Mouse (Mus musculus): ENCODE measurements around the gene Mipep.

Gene Mipep

DNA sequence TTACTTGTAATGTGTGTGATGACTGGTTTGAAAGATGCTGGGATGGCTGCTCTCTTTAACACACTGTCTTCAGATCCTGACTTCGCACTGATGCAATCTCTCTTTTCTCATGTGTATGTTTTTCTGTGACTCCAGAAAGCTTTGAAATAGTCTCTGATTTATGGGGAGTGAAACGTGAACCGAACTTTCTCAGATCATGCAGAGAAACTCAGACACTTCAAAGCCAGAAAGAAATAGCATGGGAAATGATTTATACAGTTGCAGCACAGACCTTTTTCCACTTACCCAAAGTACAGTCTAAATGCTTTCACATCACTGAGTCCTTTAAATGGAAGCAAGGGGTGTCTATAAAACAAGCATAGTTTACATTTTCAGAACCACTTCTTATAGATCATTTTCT is 79.0 kb downstream of the Mipep start:
- no peak for DNase-seq (ENCODE audit: low read depth, low spot score)

DNA sequence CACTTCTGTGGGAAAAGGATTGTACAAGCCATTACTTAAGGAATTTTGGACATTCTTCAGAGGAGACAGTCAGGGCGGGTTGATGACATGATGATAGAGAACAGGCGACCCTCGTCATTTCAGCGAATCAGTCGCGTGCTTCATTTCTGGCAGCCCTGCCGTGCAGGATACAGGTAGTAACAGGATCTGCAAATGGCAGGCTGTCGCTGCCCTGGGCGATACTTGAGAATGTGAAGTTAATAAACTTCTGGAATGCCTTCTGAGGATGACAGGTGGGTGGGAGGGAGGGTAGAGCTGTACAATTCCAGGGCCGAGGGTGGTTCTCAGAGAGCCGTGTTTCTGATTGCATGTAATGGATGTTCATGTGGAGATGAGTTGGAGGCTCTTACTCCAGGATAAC is 82.0 kb downstream of the Mipep start:
- no peak for DNase-seq (ENCODE audit: low read depth, low spot score)

- no peak for DNase-seq (ENCODE audit: low read depth, low spot score)
Measured at GRCm38 (mm10) chr14:60868325-60868724, 84.0 kb downstream of the Mipep start.

DNA sequence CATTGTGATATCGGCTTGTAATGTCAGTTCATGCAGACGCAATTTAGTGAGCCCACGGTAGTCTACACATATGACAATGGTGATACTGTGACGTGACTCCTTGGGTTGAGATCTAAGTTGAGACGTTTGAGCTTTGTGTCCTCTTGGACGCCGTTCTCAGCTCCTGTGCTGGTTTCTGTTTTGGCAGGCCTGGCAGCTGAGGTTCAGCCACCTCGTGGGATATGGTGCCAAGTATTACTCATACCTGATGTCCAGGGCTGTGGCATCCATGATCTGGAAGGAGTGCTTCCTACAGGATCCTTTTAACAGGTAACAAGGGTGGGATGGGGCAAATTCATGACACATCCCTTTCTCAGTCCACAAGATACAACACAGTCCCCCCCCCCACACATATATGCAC is 87.5 kb downstream of the Mipep start:
- no peak for DNase-seq (ENCODE audit: low read depth, low spot score)

DNA sequence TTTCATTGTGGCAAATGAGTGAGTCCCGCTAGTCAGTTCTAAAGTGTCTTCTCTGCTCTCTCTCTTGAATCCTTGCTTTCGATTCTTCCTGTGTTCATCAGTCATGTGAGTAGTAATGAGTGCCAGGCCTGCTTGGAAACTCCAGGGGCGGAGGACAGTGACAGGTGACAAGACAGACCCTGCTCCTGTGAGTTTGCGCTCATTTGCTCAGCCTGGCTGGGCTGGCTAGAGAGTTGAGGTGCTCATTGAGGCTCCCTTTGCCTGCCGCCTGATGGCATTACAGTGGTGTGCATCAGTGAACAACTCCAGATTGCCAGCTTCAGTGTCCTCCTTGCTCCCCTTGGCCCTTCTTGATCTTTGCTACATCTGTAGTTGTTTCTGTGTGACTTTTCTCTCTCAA is 97.7 kb downstream of the Mipep start:
- DNase-seq (ENCODE audit: low read depth, low spot score), result no peak

- DNase-seq (ENCODE audit: low read depth, low spot score), result no peak
Measured at GRCm38 (mm10) chr14:60882681-60883080, 98.3 kb downstream of the Mipep start.

- no peak for DNase-seq (ENCODE audit: low read depth, low spot score)
Measured at GRCm38 (mm10) chr14:60885361-60885950, 101.1 kb downstream of the Mipep start.

DNA sequence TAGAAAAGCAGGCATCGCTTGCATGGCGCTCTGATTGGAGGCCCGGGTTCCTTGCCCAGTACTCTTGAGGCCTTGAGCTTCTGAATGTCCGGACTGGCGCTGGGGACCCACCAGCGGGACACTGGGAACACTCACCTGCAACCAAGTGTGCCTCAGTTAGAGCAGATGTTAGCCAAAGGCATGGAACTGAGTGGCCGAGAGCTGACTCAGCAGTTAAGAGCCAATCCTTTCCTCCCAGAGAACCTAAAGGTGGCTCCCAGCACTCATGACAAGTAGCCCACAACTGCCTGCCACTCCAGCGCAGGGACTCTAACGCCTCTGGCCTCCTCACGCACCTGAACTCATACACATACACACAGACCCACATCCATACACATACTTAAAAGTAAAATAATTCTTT is 109.5 kb downstream of the Mipep start:
- no peak for DNase-seq (ENCODE audit: low read depth, low spot score)

DNA sequence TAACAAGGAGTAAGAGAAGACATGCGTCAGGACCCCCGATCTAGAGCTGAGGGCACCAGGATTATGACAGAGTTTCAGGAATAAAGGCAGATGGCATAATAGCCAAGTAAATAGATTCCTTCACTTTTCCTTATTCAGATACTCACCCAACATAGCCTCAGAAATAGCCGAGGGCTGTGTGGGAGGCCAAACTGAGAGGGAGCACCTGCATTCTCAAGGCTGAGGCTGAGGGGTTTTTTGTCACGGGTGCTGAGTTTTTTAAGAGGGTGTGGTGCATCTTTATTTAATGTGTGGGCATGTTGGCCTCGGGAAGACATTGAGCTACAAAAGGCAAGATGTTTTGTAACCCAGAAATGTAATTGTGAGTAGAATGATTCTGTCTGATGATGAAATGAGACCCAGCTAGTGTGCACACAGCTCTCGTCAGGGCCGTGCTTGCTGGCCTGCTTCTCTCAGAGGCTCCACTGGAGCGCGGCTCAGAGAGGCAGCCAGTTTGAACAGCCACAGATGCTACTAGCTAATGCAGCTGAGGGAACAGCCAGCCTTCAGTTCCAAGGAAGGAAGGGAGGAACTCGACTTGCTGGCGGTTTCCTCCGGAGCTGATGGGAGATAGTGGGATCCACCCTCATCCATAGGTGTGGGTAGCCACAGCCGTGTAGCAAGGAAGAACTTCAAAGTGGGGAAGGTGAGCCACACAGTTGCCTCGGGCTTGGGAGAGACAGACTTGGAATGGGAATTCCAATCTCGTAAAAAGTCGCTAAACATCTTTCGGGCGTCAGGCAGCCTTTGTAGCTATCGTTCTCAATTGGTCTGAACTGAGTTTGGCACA is 111.0 kb downstream of the Mipep start:
- peak; percentile 29 for DNase-seq (ENCODE audit: low read depth, low spot score)

GRCm38 (mm10) chr14:60898086-60898667 is 113.8 kb downstream of the Mipep start:
- DNase-seq (ENCODE audit: low read depth, low spot score), result no peak

DNA sequence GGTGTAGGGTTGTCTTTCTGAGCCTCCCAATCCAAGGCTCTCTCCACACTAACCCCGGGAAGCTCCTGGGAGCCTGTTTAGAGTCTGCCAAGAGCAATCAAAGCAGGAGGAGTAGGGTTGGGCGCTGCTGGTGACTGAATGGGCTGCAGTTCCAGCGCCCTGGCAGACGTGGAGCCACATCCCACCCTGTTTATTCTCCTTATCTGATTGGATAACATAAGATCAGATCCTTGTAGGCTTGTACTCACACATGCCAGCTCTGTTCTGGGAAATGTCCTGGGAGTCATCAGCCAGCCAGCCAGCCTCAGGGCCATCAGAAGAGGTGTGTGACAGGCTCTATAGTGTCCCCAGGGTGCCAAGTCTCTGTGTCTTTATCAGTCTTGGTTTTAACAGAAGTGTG is 120.1 kb downstream of the Mipep start:
- DNase-seq (ENCODE audit: low read depth, low spot score), result no peak

DNA sequence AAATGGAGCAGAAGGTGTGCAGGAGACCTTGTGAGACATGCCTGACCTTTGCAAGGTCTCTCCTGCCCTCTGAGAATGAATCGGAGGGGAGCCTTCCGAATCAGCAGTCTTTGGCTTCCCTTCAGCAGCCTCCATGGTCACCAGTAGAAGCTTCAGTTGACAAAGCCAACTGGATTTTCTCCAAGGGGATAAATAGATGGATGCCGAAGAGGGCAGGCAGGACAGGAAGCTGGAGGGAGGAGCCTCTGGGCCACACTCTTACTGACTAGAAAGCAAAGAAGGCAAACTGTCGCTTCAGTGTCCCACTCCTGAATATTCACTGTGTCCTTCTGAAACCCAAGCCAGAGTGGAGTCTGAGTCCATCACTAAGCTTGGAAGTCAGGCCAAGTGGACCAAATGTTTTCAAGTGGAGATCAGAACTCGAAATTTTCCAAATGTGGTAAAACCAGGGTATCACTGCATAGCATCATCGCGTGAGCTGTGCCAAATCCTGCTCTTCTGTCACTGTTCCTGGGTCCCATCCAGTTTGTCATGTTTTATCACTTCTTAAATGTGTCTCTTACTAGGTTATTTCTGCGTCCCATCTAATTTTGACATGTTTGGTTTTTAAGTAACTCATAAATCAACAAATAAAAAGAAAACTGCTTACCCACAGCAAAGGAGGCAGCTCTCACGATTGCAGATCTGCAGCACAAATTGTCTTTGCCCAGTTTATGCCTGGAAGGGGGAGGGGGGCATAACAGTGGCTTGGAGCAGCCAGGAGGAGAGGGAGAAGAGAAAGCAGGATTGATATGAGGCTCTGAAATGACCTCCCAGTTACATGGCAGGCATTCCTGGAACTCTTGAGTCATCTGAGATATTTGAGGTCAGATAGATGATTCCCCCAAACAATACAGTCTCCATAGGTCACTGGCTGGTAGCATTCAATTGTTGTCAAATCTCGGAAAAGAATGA is 122.3 kb downstream of the Mipep start:
- DNase-seq (ENCODE audit: low read depth, low spot score), result no peak

DNA sequence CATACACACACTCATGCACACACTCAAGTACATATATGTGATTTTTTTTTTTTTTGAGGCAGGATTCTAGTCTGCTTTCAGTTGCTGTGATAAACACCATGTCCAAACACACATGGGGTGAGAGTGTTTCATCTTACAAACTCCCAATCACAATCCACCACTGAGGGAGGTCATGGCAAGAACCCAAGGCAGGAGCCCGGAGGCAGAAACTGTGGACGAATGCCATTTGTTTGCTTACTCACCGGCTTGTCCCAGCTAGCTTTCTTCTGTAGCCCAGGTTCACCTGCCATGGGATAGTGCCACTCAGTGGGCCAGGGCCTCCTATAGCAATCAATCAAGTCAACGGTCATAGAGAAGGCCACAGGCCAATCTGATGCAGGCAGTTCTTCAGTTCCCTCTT is 125.0 kb downstream of the Mipep start:
- no peak for DNase-seq (ENCODE audit: low read depth, low spot score)

DNA sequence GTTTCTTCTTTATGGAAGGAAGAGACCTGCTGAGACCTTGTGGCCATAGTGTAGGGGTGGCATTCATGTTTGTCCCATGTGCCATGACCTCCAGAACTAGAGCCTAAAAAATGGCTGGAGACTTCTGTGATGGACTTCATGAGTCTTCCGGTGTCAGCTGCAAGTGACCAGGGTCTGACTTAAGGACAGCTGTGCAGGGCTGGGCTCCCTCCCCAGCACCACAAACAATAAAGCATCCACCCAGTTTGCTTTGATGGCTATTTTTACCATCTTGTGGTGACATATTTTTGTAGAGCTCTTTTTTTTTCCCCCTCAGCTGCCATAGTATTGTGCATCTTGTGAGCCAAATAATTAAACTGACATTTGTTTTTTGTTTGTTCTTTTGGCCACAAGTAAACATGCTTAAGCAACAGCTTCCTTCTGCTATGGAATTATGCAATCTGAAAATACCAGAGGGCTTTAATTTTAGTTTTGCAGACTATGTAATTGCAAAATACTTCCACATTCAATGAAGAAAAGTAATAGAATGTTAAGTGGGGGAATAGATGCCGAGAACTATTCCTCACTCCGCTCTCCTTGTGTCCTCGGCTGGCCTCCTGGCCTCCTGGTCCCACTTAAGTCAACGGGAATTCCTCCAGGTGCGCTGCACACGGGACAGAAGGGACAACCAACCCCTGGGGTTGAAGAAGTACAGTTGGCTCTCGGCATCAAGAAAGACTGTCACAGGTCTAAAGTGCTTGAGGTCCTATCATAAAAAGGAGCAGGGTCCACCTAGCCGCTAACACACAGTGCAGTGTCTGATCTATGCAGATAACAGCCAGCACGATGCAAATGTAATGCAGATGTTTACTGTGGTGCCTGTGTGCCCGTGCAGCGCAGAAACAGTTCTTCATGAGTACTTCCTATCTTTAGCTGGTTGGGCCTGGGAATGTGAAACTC is 126.4 kb downstream of the Mipep start:
- DNase-seq (ENCODE audit: low read depth, low spot score), result no peak

GRCm38 (mm10) chr14:60912981-60913468 is 128.7 kb downstream of the Mipep start:
- DNase-seq (ENCODE audit: low read depth, low spot score), result no peak

- no peak for DNase-seq (ENCODE audit: low read depth, low spot score)
Measured at GRCm38 (mm10) chr14:60916661-60917060, 132.3 kb downstream of the Mipep start.

DNA sequence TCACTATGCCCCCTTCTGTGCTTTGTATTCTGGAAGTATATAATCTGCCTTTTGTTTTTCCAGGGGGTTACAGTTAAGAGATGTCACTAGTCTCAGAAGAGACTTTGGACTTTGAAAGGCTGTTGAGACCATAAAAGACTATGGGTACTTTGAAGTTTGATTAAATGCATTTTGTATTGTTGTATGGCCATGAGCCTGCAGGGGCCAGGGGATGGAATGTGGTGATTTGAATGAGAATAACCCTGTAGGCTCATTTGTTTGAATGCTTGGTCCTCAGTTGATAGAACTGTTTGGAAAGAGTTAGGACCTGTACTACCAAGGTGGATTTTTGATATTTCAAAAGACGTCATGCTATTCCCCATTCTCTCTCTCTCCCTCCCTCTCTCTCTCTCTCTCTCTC is 141.6 kb downstream of the Mipep start:
- no peak for DNase-seq (ENCODE audit: low read depth, low spot score)

DNA sequence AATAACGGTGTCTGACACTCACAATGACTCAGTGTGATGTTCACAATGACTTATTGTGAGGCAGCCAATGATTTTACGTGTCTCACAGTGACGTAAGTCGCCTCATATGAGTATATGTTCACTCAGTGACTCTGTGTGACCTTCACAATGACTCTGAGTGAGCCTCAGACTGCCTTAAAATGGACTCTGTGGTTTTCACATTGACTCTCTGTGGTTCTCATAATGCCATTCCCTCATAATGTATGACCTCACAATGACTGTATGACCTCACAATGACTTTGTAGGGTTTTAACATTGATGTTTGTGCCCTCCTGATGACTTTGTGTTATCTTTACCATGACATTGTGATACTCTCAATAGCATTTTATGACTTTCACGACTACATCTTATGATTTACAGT is 151.3 kb downstream of the Mipep start:
- DNase-seq (ENCODE audit: low read depth, low spot score), result no peak

GRCm38 (mm10) chr14:60937481-60938039 is 153.2 kb downstream of the Mipep start:
- no peak for DNase-seq (ENCODE audit: low read depth, low spot score)

Data from telencephalon, adult 2 months (tissue).